Mouse (Mus musculus): ENCODE data around the gene Rhbdd3. TPM values are rescaled to one million over a fixed set of nuclear protein-coding genes. Genes with fewer than 3 reads are reported as not detected.

The Rhbdd3 gene
- total and polyA plus RNA-seq, 3 experiments, result 35.9 to 55.7 TPM; not detected in 1

DNA sequence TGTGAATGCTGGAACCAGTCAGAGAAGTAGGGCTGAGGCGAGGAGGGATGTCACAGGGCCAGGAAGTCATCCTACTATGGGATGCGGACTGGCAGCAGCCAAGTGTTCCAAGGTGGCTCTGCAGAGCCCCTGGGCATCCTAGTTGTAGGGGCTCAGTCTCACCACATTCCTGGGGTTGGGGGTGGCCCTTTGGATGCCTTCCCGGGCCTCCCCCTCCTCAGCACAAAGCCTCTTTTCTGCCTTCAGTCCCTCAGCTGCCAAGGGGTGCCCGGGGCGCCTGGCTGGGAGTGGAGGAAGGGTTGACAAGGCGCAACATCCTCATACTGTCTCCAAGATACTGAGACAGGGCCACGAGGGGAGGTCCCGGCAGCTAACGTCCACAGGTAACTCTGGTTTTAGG, 51.2 kb downstream of the Rhbdd3 start:
- DNase-seq (ENCODE audit: low read depth, low spot score), result no peak
- Histone ChIP-seq H3K27me3 (ENCODE audit: control insufficient read depth in 1 of 2, insufficient read depth in 2 of 2, low read length in 2 of 2) (no peaks in the 10 kb centered on the region), H3K79me2 (ENCODE audit: control insufficient read depth, insufficient read depth, low read length, poor library complexity) (no peaks in the 10 kb centered on the region), H3K9me3 (replicated peaks; ENCODE audit: insufficient read depth, low read length) (no peaks in the 10 kb centered on the region), H3K9ac (ENCODE audit: control insufficient read depth, low read depth, low read length, poor library complexity, severe bottlenecking) (peak overlapping the region; percentile 57; the same call in 1 of the 2 replicates), H3K4me1 (ENCODE audit: control insufficient read depth in 1 of 2, insufficient read depth in 2 of 2, low read length in 2 of 2) (peaks cover 15 to 24% of the 10 kb centered on the region in 2 experiments; a peak in 3 of 4 replicates), H3K27ac (ENCODE audit: control insufficient read depth, low read depth, low read length) (no peak overlapping the region), H3K4me3 (ENCODE audit: control insufficient read depth in 1 of 2, insufficient read depth in 1 of 2, low read depth in 2 of 2, low read length in 2 of 2) (no peak overlapping the region), H3K36me3 (ENCODE audit: control insufficient read depth in 1 of 2, insufficient read depth in 2 of 2, low read length in 2 of 2) (peaks cover 0 to 11% of the 10 kb centered on the region in 2 experiments; a peak in 2 of 4 replicates)
- TF ChIP-seq NRF1 (IDR thresholded peaks at IDR 0.05; ENCODE audit: insufficient read depth, low read depth, low read length, poor library complexity, severe bottlenecking), result no peak

DNA sequence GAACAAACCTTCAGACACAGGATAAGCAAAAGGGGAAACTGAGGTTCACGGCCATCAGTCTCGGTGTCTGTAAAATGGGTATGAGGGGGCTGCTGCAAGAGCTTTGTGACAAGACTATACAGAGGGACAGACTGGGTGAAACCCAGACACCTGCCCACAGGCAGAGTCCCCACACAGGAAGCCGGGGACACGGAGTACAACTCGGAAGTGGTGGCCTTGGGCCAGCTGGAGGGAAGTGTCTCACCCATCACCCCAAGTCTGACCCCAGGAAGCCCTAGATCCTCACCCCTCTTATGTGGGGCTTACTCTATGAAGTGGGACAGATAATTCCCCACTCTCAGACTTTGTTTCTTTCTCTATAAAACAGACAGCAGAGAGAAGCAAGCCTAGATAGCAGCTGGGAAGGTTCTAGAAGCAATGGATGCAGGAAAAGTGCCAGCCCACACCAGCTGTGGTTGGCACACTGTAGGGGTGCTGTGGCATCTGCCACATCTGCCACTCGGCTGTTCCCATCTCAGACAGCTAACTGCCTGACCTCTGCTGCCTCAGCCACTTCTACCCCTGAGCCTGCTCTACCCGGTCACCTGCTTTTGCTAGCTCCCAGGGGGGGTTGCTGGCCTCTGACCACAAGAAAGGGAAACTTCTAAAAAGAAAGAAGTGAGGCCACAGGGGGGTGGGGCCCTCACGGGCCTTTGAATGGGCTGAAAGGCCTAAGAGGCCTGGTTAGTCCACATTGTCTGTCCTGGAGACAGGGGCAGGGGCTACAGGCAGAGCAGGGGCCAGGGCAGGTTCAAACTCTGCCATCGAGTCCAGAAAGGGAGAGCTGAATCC, 51.9 kb downstream of the Rhbdd3 start:
- Histone ChIP-seq H3K27me3 (ENCODE audit: control insufficient read depth in 1 of 2, insufficient read depth in 2 of 2, low read length in 2 of 2) (no peaks in the 10 kb centered on the region), H3K4me3 (ENCODE audit: control insufficient read depth in 1 of 2, insufficient read depth in 1 of 2, low read depth in 2 of 2, low read length in 2 of 2) (no peak overlapping the region), H3K36me3 (ENCODE audit: control insufficient read depth in 1 of 2, insufficient read depth in 2 of 2, low read length in 2 of 2) (peaks cover 0 to 11% of the 10 kb centered on the region in 2 experiments; a peak in 2 of 4 replicates), H3K9me3 (replicated peaks; ENCODE audit: insufficient read depth, low read length) (no peaks in the 10 kb centered on the region), H3K27ac (ENCODE audit: control insufficient read depth, low read depth, low read length) (no peak overlapping the region), H3K9ac (ENCODE audit: control insufficient read depth, low read depth, low read length, poor library complexity, severe bottlenecking) (no peak overlapping the region), H3K4me1 (ENCODE audit: control insufficient read depth in 1 of 2, insufficient read depth in 2 of 2, low read length in 2 of 2) (peaks cover 15 to 24% of the 10 kb centered on the region in 2 experiments; a peak in 3 of 4 replicates), H3K79me2 (ENCODE audit: control insufficient read depth, insufficient read depth, low read length, poor library complexity) (no peaks in the 10 kb centered on the region)
- DNase-seq (ENCODE audit: low read depth, low spot score), result no peak
- TF ChIP-seq BHLHE40 (IDR thresholded peaks at IDR 0.05; ENCODE audit: borderline replicate concordance, low read depth, low read length) (no peak), POLR2A (IDR thresholded peaks at IDR 0.05; ENCODE audit: control insufficient read depth in 1 of 2, insufficient read depth in 1 of 2, low read depth in 1 of 2, low read length in 2 of 2, poor library complexity in 1 of 2) (no peak), E2F4 (IDR thresholded peaks at IDR 0.05; ENCODE audit: borderline replicate concordance, low read depth, low read length) (no peak), ZNF384 (IDR thresholded peaks at IDR 0.05; ENCODE audit: low read depth, low read length) (no peak), USF1 (IDR thresholded peaks at IDR 0.05; ENCODE audit: low read depth, low read length) (no peak), GABPA (IDR thresholded peaks at IDR 0.05; ENCODE audit: low read depth, low read length) (no peak), MAZ (IDR thresholded peaks at IDR 0.05; ENCODE audit: low read depth, low read length) (0 out of 2 replicates have a peak, but pooled peaks have one; percentile 29)

DNA sequence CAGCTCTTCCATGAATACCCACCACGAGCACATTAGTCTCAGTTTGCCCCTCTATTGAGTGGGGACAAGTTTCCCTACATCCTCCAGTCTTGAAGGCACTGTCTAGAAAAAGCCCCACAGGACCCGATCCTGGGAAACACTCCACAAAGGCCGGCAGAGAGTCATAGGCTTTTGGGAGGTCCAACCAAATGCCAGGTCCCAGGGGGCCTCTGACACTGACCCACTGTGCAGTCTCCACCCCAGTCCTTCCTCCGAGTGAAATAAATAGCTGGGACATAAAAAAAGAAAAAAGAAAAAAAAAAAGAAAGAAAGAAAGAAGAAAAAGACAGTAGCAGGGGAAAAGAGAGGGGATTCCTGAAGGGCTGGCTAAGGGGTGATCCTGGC, 52.5 kb downstream of the Rhbdd3 start:
- no peak for DNase-seq (ENCODE audit: low read depth, low spot score)
- Histone ChIP-seq H3K9ac (ENCODE audit: control insufficient read depth, low read depth, low read length, poor library complexity, severe bottlenecking) (no peak overlapping the region), H3K36me3 (ENCODE audit: control insufficient read depth in 1 of 2, insufficient read depth in 2 of 2, low read length in 2 of 2) (peaks cover 0 to 11% of the 10 kb centered on the region in 2 experiments; a peak in 2 of 4 replicates), H3K9me3 (replicated peaks; ENCODE audit: insufficient read depth, low read length) (no peaks in the 10 kb centered on the region), H3K4me1 (ENCODE audit: control insufficient read depth in 1 of 2, insufficient read depth in 2 of 2, low read length in 2 of 2) (peaks cover 15 to 24% of the 10 kb centered on the region in 2 experiments; a peak in 3 of 4 replicates), H3K79me2 (ENCODE audit: control insufficient read depth, insufficient read depth, low read length, poor library complexity) (no peaks in the 10 kb centered on the region), H3K27ac (ENCODE audit: control insufficient read depth, low read depth, low read length) (no peak overlapping the region), H3K4me3 (ENCODE audit: control insufficient read depth in 1 of 2, insufficient read depth in 1 of 2, low read depth in 2 of 2, low read length in 2 of 2) (no peak overlapping the region), H3K27me3 (ENCODE audit: control insufficient read depth in 1 of 2, insufficient read depth in 2 of 2, low read length in 2 of 2) (no peaks in the 10 kb centered on the region; a peak in 2 of 4 replicates)
- no peak for TF ChIP-seq NELFE (IDR thresholded peaks at IDR 0.05; ENCODE audit: low read depth, low read length)
- no peak for TF ChIP-seq SIN3A (IDR thresholded peaks at IDR 0.05; ENCODE audit: low read length)
- no peak for TF ChIP-seq UBTF (IDR thresholded peaks at IDR 0.05; ENCODE audit: borderline replicate concordance, insufficient read depth, low read depth, low read length)
- TF ChIP-seq KAT2A (conservative IDR thresholded peaks at IDR 0.05; ENCODE audit: low read depth, low read length), result no peak
- no peak for TF ChIP-seq E2F4 (IDR thresholded peaks at IDR 0.05; ENCODE audit: borderline replicate concordance, low read depth, low read length)
- no peak for TF ChIP-seq BHLHE40 (IDR thresholded peaks at IDR 0.05; ENCODE audit: borderline replicate concordance, low read depth, low read length)
- no peak for TF ChIP-seq USF1 (IDR thresholded peaks at IDR 0.05; ENCODE audit: low read depth, low read length)
- TF ChIP-seq NRF1 (IDR thresholded peaks at IDR 0.05; ENCODE audit: insufficient read depth, low read depth, low read length, poor library complexity, severe bottlenecking), result no peak
- TF ChIP-seq GATA1 (IDR thresholded peaks at IDR 0.05; ENCODE audit: low read depth, low read length), result no peak
- no peak for TF ChIP-seq MYB (IDR thresholded peaks at IDR 0.05; ENCODE audit: low read depth, low read length)
- TF ChIP-seq POLR2AphosphoS5 (IDR thresholded peaks at IDR 0.05; ENCODE audit: borderline replicate concordance, low read depth, low read length), result no peak
- TF ChIP-seq ZMIZ1 (IDR thresholded peaks at IDR 0.05; ENCODE audit: low read depth, low read length), result no peak
- TF ChIP-seq TAL1 (IDR thresholded peaks at IDR 0.05; ENCODE audit: low read length), result no peak
- no peak for TF ChIP-seq RCOR1 (IDR thresholded peaks at IDR 0.05; ENCODE audit: low read depth, low read length)
- no peak for TF ChIP-seq ETS1 (IDR thresholded peaks at IDR 0.05; ENCODE audit: low read depth, low read length)
- TF ChIP-seq MYC (IDR thresholded peaks at IDR 0.05; ENCODE audit: low read depth, low read length), result no peak
- no peak for TF ChIP-seq POLR2A (IDR thresholded peaks at IDR 0.05; ENCODE audit: control insufficient read depth in 1 of 2, insufficient read depth in 1 of 2, low read depth in 1 of 2, low read length in 2 of 2, poor library complexity in 1 of 2)
- no peak for TF ChIP-seq CHD1 (IDR thresholded peaks at IDR 0.05; ENCODE audit: low read depth, low read length)
